Mouse (Mus musculus): ENCODE measurements around the gene Lrrc28.

The Lrrc28 gene

GRCm38 (mm10) chr7:67500076-67500828, 144.8 kb downstream of the Lrrc28 start:
- no peak for ATAC-seq (ENCODE audit: insufficient number of reproducible peaks, low FRiP score, low TSS enrichment)

- 0 out of 2 replicates have a peak, but pooled peaks have one; percentile 46 for ATAC-seq (ENCODE audit: insufficient number of reproducible peaks, low FRiP score, low TSS enrichment)
Observed at GRCm38 (mm10) chr7:67499516-67499915, 145.6 kb downstream of the Lrrc28 start.

GRCm38 (mm10) chr7:67493795-67494687, 151.0 kb downstream of the Lrrc28 start:
- no peak for ATAC-seq (ENCODE audit: insufficient number of reproducible peaks, low FRiP score, low TSS enrichment)

GRCm38 (mm10) chr7:67487889-67488411, 157.1 kb downstream of the Lrrc28 start:
- ATAC-seq (ENCODE audit: insufficient number of reproducible peaks, low FRiP score, low TSS enrichment) = peak; percentile 90

- ATAC-seq (ENCODE audit: insufficient number of reproducible peaks, low FRiP score, low TSS enrichment) = peak; percentile 29
Observed at GRCm38 (mm10) chr7:67486925-67487760, 157.9 kb downstream of the Lrrc28 start.

- no peak for ATAC-seq (ENCODE audit: insufficient number of reproducible peaks, low FRiP score, low TSS enrichment)
Observed at GRCm38 (mm10) chr7:67486417-67486816, 158.7 kb downstream of the Lrrc28 start.

GRCm38 (mm10) chr7:67483698-67484097, 161.4 kb downstream of the Lrrc28 start:
- ATAC-seq (ENCODE audit: insufficient number of reproducible peaks, low FRiP score, low TSS enrichment) = no peak

GRCm38 (mm10) chr7:67479576-67480413, 165.3 kb downstream of the Lrrc28 start:
- no peak for ATAC-seq (ENCODE audit: insufficient number of reproducible peaks, low FRiP score, low TSS enrichment)

GRCm38 (mm10) chr7:67479168-67479567, 165.9 kb downstream of the Lrrc28 start:
- ATAC-seq (ENCODE audit: insufficient number of reproducible peaks, low FRiP score, low TSS enrichment) = no peak

GRCm38 (mm10) chr7:67477996-67478395, 167.1 kb downstream of the Lrrc28 start:
- ATAC-seq (ENCODE audit: insufficient number of reproducible peaks, low FRiP score, low TSS enrichment) = no peak

- no peak for ATAC-seq (ENCODE audit: insufficient number of reproducible peaks, low FRiP score, low TSS enrichment)
Observed at GRCm38 (mm10) chr7:67471295-67471694, 173.8 kb downstream of the Lrrc28 start.

- no peak for ATAC-seq (ENCODE audit: insufficient number of reproducible peaks, low FRiP score, low TSS enrichment)
Observed at GRCm38 (mm10) chr7:67468802-67469408, 176.2 kb downstream of the Lrrc28 start.

- no peak for ATAC-seq (ENCODE audit: insufficient number of reproducible peaks, low FRiP score, low TSS enrichment)
Observed at GRCm38 (mm10) chr7:67468180-67468579, 176.9 kb downstream of the Lrrc28 start.

- ATAC-seq (ENCODE audit: insufficient number of reproducible peaks, low FRiP score, low TSS enrichment) = no peak
Observed at GRCm38 (mm10) chr7:67466322-67466721, 178.7 kb downstream of the Lrrc28 start.

GRCm38 (mm10) chr7:67464633-67465032, 180.4 kb downstream of the Lrrc28 start:
- ATAC-seq (ENCODE audit: insufficient number of reproducible peaks, low FRiP score, low TSS enrichment) = no peak

- no peak for ATAC-seq (ENCODE audit: insufficient number of reproducible peaks, low FRiP score, low TSS enrichment)
Observed at GRCm38 (mm10) chr7:67463565-67463964, 181.5 kb downstream of the Lrrc28 start.
